Mouse (Mus musculus): ENCODE measurements around the gene Phactr1.

GRCm38 (mm10) chr13:42720135-42720534 is 39.7 kb downstream of the Phactr1 start:
- TF ChIP-seq CTCF (IDR thresholded peaks at IDR 0.05; ENCODE audit: low read depth, low read length) = no peak
- TF ChIP-seq GATA1 (IDR thresholded peaks at IDR 0.05; ENCODE audit: borderline replicate concordance, low read length) = no peak
- no peak for TF ChIP-seq TAL1 (conservative IDR thresholded peaks at IDR 0.05; ENCODE audit: low read depth, low read length)
